Mouse (Mus musculus) midbrain, embryonic 10.5 days (tissue): ENCODE data around the gene Midn. TPM values are rescaled to one million over a fixed set of nuclear protein-coding genes. Genes with fewer than 3 reads are reported as not detected.
A peak's percentile ranks its signal among the peaks of the same experiment; 100 is the strongest.

ENCODE experiments used
- DNase-seq: peaks from one replicate; pipeline ENCODE4 v3.0.0-alpha.2; 2017; ENCODE audit warnings: low spot score
- H3K27ac ChIP-seq: fragments of 300-500 bp; sonication (generic); replicated peaks from 2 replicates; pipeline ENCODE4 v1.5.1; 2016; ENCODE audit warnings: mild to moderate bottlenecking
- H3K27me3 ChIP-seq: fragments of 300-500 bp; sonication (generic); 2 replicates; pipeline ENCODE4 v1.6.1; 2016; ENCODE audit warnings: low read depth, mild to moderate bottlenecking; ENCODE audit not compliant: poor library complexity, severe bottlenecking
- H3K36me3 ChIP-seq: fragments of 300-500 bp; sonication (generic); 2 replicates; pipeline ENCODE4 v1.6.1; 2016; ENCODE audit warnings: mild to moderate bottlenecking, moderate library complexity
- H3K4me1 ChIP-seq: fragments of 300-500 bp; sonication (generic); 2 replicates; pipeline ENCODE4 v1.6.1; 2016
- H3K4me3 ChIP-seq: fragments of 300-500 bp; sonication (generic); 2 replicates; pipeline ENCODE4 v1.5.1; 2016; ENCODE audit warnings: mild to moderate bottlenecking, moderate library complexity
- H3K9me3 ChIP-seq: fragments of 300-500 bp; sonication (generic); replicated peaks from 2 replicates; pipeline ENCODE4 v1.6.1; 2016; ENCODE audit warnings: mild to moderate bottlenecking
- WGBS: fragments of 180-500 bp; shearing (Covaris S2); methylation state at CpG from one replicate; pipeline ENCODE4 v1.1.7; 2016; 5-methylcytosine and 5-hydroxymethylcytosine counted together
- polyA plus RNA-seq: library from polyadenylated mRNA; unstranded; fragments of >200 nt; fragmentation: Nextera tagmentation; extraction: Ambion mirVana; gene quantifications from 2 replicates; pipeline ENCODE4 v1.2.1, GENCODE M21; 2016

Gene Midn
- polyA plus RNA-seq, 1 experiment from 2014 or later: 17.8 TPM

DNA sequence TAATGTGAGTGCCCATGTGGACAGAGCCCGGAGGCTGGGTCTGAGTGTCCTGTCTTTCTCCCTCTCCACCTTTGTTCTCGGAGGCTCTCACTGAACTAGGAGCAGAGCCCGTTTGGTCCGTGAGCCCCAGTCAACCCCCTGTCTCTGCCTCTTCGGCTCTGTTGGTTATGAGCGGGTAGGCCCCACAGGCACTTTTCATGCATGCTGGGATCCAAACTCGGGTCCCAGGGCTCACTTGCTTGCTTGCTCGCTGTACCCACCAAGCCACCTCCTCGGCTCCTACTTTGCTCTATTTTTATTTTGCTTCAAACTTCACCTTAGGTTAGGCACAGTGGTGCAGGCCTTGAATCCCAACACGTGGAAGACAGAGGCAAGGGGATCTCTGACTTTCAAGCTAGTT, 39.7 kb downstream of the Midn start:
- WGBS: 85% methylated on average over 10 of the region's 10 CpGs
- Histone ChIP-seq H3K36me3 (peaks cover 60% of the 10 kb centered on the region), H3K9me3 (no peaks in the 10 kb centered on the region), H3K27me3 (peaks cover 90% of the 10 kb centered on the region), H3K4me3 (peak overlapping the region; percentile 96), H3K27ac (peak overlapping the region; percentile 96), H3K4me1 (peaks cover 96% of the 10 kb centered on the region)
- DNase-seq: no peak

DNA sequence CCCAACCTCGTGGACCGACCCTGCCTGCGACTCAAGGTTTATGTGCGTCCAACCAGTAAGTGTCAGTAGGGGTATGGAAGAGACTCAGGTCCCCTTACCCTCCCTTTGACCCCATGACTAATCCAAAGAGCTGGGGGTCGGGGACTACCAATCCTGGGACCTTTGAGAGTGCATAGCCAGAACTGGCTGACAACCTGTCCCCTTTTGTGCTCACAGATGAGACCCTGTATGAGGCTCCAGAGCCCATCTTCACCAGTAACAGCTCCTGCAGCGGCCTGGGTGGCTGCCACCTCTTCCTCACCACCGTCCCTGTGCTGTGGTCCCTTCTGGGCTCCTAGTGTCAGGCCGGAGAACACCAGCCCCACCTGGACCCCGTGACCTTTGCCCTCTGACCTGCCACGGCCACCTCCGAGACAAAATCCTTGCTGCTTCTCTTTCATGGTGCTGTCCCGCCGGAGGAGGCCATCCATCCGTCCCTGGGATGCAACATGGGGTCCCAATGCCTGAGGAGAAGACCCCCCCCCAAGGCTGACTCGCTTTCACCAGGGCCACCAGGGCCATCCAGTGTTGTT, 40.5 kb downstream of the Midn start:
- DNase-seq: no peak
- H3K27ac ChIP-seq: peak overlapping the region; percentile 96
- no peaks in the 10 kb centered on the region for H3K9me3 ChIP-seq
- peaks cover 52% of the 10 kb centered on the region for H3K36me3 ChIP-seq
- peaks cover 90% of the 10 kb centered on the region for H3K27me3 ChIP-seq
- WGBS: 50% methylated on average over 15 of the region's 15 CpGs
- peak overlapping the region; percentile 96 for H3K4me3 ChIP-seq
- peaks cover 96% of the 10 kb centered on the region for H3K4me1 ChIP-seq

DNA sequence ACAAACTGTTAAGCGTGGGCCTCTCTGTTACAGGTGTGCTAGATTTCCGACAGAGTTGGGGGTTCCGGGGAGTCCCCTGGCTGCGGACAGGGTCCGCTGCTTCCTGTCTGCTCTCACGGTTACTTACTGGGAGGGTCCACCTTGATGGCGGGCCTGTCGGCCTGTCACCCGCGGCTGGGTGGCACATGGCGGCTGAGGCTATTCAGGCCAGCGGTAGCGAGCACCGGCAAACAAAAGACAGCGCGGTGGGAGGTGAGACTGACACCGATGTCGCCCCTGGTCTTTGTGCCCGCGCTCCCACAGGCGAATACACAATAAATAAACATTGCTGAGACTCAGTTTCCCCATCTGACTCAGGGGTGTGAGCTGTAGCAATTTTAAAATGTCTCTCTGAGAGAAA, 41.9 kb downstream of the Midn start:
- Histone ChIP-seq H3K27ac (peak overlapping the region; percentile 96), H3K36me3 (peaks cover 42% of the 10 kb centered on the region)

DNA sequence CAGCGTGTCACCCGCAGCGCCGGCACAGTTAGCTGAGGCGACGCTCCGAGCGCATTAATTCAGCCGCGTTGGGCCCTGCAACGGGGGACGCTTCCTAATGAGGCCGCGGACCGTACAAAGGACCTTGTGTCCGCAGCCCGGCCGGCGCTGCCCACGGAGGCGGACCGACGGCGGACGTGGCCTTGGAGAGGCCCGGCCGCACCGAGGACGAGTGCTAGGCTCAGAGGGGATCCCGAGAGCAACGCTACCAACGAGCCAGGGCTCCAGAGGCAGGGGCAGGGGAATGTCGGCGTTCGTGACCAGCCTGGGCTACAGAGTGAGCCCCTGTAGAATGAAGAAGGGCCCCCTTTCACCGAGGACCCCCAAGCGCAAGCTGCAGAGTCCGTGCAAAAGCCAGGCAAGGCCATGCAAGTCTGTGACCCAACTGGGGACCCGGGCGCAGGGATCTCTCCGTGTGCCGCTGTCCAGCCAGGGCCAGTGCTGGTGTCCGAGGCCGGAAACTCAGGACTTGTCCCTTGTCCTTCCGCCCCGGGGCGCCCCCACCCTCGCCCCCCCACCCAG, 42.5 kb downstream of the Midn start:
- peaks cover 37% of the 10 kb centered on the region for H3K36me3 ChIP-seq
- peaks cover 99% of the 10 kb centered on the region for H3K27me3 ChIP-seq
- H3K27ac ChIP-seq: peak overlapping the region; percentile 96
- peaks cover 99% of the 10 kb centered on the region for H3K4me1 ChIP-seq
- peak overlapping the region; percentile 60 for H3K4me3 ChIP-seq
- DNase-seq: peak; percentile 82
- under 1% methylated on average over 48 of the region's 48 CpGs for WGBS
- no peaks in the 10 kb centered on the region for H3K9me3 ChIP-seq

More for the DNA sequence above, 41.9 kb downstream of the Midn start:
- WGBS: 2% methylated on average over 21 of the region's 21 CpGs
- peak overlapping the region; percentile 60 for H3K4me3 ChIP-seq
- H3K27me3 ChIP-seq: peaks cover 99% of the 10 kb centered on the region
- peaks cover 99% of the 10 kb centered on the region for H3K4me1 ChIP-seq
- peak; percentile 64 for DNase-seq
- H3K9me3 ChIP-seq: no peaks in the 10 kb centered on the region

DNA sequence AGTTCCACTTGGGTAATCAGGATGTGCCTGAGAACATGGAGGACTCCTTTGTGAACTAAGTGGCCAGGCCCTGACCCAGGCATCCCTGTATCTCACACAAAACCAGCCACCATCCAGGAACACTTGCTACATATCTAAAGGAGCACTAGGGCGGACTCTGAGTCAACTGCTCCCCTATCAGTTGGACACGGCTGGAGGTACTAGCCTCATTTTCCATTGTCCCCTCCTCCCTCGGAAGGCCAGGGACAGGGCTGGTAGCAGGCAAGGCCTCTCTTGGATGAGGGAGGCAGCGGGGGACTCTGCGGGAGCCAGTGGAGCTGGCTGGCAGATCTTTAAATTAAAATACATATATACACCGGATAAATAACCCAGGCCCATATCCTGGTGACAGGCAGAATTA, 45.9 kb downstream of the Midn start:
- Histone ChIP-seq H3K4me1 (peaks cover 96% of the 10 kb centered on the region), H3K27me3 (peaks cover 85% of the 10 kb centered on the region), H3K9me3 (no peaks in the 10 kb centered on the region), H3K27ac (peak overlapping the region; percentile 96), H3K36me3 (peaks cover 3% of the 10 kb centered on the region), H3K4me3 (peak overlapping the region; percentile 31)
- WGBS: 54% methylated on average over 6 of the region's 6 CpGs
- DNase-seq: no peak

DNA sequence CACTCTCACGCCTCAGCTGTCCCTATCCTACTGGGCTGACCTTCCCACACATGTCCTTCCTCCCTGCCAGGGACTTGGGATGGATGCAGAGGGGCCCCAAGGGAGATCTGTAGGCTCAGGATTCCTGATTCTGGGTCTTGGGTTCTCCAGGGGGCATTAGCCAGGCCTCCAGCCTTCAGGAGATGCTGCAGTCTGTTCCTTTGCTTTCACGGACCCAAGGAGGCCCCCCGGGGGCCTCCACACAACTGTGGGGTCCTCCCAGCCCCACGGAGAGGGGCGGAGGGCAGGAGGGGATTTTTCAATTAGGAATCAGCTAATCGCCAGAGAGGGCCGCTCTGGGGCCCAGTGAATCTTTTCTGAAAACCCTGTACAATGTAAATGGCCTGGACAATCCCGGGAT, 46.4 kb downstream of the Midn start:
- H3K4me1 ChIP-seq: peaks cover 95% of the 10 kb centered on the region
- peak overlapping the region; percentile 96 for H3K27ac ChIP-seq
- no peaks in the 10 kb centered on the region for H3K36me3 ChIP-seq
- 14% methylated on average over 8 of the region's 8 CpGs for WGBS
- H3K27me3 ChIP-seq: peaks cover 81% of the 10 kb centered on the region
- H3K4me3 ChIP-seq: peak overlapping the region; percentile 31
- H3K9me3 ChIP-seq: no peaks in the 10 kb centered on the region
- DNase-seq: peak; percentile 66

DNA sequence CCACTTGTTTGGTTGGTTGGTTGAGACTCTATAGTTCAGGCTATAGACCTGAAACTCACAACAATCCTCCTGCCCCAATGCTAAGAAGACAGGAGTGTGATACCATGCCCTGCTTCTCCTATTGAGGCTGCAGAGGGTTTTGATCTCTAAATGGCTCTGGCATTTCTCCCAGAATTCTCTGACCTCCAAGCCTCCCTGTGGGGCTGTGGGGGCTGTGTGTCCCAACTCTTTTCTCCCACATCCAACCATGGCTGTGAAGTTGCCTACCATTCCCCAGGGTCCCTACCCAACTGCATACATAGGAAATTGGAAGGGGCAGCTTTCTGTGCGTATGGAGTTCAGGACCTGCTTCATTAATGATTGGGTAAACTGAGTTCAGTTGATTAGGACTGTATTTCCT, 48.1 kb downstream of the Midn start:
- Histone ChIP-seq H3K9me3 (no peaks in the 10 kb centered on the region), H3K27ac (peak overlapping the region; percentile 96), H3K4me1 (peaks cover 92% of the 10 kb centered on the region), H3K4me3 (0 out of 2 replicates have a peak overlapping the region, but pooled peaks have one; percentile 38), H3K36me3 (no peaks in the 10 kb centered on the region), H3K27me3 (peaks cover 69% of the 10 kb centered on the region)
- WGBS: 71% methylated on average over 1 of the region's 1 CpGs
- no peak for DNase-seq

DNA sequence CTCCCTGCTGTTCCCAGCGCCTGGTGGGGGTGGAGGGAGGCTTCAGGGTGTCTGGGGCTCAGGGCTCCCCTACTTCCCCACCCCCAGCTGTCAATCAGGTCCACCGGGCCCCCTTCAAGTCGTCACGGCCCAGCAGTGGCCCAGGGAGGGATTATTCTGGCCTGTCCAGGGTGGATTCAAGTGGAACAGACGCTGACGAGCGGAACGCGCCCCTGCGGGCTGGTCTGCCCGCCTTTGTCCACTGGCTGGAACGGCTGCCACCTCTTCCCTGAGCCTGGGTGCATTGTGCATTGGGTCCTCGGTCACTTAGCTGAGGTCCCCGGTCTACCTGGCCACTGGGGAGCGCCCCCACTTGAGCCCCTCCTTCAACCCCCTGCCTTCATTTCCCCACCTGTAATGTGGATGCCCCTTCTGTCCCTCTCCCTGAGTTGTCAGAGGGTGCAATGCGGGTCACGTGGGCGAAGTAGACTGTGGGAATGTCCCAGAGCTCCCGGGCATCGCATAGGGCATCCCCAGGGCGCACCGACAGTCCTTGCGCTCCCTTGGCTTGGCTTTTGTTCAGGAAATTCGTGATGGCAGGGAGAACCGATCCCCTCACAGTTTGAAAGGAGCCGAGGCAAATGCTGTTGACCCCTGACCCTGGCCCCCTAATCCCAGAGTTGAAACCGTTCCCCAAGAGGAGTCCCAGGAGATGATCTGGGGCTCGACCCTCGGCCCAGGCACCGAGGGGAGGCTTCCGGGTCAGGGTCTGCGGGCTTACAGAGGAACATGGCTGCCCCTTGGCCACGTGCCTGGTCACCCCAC, 48.9 kb downstream of the Midn start:
- H3K4me1 ChIP-seq: peaks cover 86% of the 10 kb centered on the region
- peak; percentile 88 for DNase-seq
- H3K9me3 ChIP-seq: no peaks in the 10 kb centered on the region
- no peaks in the 10 kb centered on the region for H3K36me3 ChIP-seq
- WGBS: 28% methylated on average over 33 of the region's 33 CpGs
- peak overlapping the region; percentile 96 for H3K27ac ChIP-seq
- peak overlapping the region; percentile 38 for H3K4me3 ChIP-seq
- H3K27me3 ChIP-seq: peaks cover 61% of the 10 kb centered on the region

DNA sequence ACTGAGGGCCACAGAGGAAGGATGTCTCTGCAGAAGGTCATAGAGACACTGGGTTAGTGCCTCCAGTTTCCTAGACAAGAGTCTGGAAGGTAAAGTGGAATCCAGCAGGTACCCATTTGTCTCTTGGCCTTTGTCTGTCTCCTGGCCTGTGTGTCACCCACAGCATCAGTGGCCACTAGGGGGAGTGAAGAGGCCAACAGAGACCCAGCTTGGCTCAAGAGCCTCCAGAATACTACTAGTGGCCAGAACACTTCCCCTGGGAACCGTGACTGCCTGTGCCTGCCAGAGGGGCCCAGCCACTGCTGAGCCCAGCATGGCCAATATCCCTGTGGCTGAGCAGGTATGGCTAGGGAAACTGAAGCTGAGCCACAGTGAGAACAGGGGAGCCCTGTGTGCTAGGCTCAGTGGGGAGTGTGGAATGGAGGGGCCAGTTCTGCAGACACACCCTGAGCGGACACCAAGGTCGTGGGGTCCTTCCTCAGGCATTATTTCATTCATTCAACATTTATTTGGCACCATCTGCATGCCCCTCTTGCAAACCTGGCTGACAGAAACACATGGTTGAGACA, 51.5 kb downstream of the Midn start:
- 57% methylated on average over 3 of the region's 3 CpGs for WGBS
- Histone ChIP-seq H3K9me3 (no peaks in the 10 kb centered on the region), H3K4me1 (peaks cover 80% of the 10 kb centered on the region), H3K27me3 (peaks cover 39% of the 10 kb centered on the region), H3K4me3 (peak overlapping the region; percentile 31; the same call in 1 of the 2 replicates), H3K36me3 (no peaks in the 10 kb centered on the region), H3K27ac (peak overlapping the region; percentile 71)
- peak; percentile 89 for DNase-seq

DNA sequence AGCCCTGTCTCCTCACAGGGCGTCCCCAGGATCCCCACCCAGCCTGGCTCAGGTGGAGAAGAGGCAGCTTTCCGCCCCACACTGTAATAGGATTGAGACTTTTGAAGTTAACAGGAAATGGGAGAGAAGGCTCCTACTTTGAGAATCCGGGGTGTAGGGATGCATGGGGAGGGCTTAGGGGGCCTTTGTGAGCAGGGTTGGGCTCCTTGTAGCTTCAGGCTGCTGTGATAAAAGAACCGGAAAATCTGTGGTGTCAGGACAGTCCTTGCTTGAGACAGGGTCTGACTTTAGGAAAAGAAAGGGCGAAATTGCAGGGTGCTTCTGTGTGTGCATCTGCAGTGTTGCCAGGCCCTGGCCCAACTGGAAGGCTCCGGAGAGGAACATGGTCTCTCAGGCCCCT, 52.4 kb downstream of the Midn start:
- Histone ChIP-seq H3K9me3 (no peaks in the 10 kb centered on the region), H3K4me3 (peak overlapping the region; percentile 16; the same call in 1 of the 2 replicates), H3K27ac (peak overlapping the region; percentile 71), H3K27me3 (peaks cover 35% of the 10 kb centered on the region), H3K4me1 (peaks cover 80% of the 10 kb centered on the region), H3K36me3 (no peaks in the 10 kb centered on the region)
- WGBS: 51% methylated on average over 6 of the region's 6 CpGs
- DNase-seq: peak; percentile 55

DNA sequence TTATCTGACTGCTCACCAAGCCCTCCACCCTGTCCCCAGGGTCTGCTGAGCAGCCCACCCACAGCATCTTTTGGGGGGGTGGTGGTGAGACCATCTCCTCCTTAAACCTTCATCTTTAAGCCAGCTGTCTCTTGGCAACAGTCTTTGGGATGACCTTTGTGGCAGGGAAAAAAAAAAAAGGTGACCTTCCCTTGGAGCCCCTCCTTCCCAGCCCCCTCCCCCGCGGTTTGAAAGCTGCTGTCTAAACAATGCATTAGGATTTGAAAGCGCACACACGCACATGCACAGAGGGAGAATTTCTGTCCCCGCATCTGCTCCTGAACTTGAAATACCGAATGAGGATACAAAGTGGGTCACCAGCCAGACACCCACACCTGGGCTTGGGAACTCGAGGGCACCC, 56.0 kb downstream of the Midn start:
- DNase-seq: peak; percentile 71
- Histone ChIP-seq H3K27ac (peak overlapping the region; percentile 89), H3K36me3 (no peaks in the 10 kb centered on the region), H3K9me3 (no peaks in the 10 kb centered on the region), H3K4me3 (peak overlapping the region; percentile 31), H3K4me1 (peaks cover 77% of the 10 kb centered on the region), H3K27me3 (peaks cover 20% of the 10 kb centered on the region; the same call in 1 of the 2 replicates)
- 14% methylated on average over 7 of the region's 7 CpGs for WGBS

DNA sequence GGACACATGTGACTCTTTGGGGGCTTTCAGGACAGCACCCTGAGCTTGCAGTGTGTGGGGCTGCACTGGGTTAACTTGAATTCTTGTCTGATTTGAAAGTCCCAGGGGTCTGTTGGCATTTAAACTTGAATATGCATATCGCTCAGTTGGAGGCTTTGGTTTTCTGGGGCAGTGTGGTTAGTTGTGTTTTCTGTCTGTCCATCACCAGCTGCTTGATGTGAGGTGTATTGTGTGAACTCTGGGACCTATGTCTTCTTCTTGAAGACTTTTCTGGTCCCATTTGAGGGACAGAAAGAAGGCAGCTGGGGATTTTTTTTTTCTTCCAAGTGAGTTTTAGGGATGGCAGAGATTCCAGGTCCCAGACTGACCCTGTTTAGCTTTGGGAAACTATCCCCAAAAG, 59.1 kb downstream of the Midn start:
- peaks cover 26% of the 10 kb centered on the region for H3K27me3 ChIP-seq
- H3K27ac ChIP-seq: peak overlapping the region; percentile 89
- no peaks in the 10 kb centered on the region for H3K36me3 ChIP-seq
- peak overlapping the region; percentile 51; the same call in 1 of the 2 replicates for H3K4me3 ChIP-seq
- peaks cover 66% of the 10 kb centered on the region for H3K4me1 ChIP-seq
- H3K9me3 ChIP-seq: no peaks in the 10 kb centered on the region
- WGBS: 55% methylated on average over 1 of the region's 1 CpGs
- DNase-seq: no peak
